14 mouse cellular contexts compared by ENCODE assay signal in genomic region chr19:32243246-32243645, GRCm38 (mm10).
DNase-seq lines count a peak whose midpoint lies in the region.
"Had no signal": no experiment of that assay in that cellular context is flagged by ENCODE, and none has a peak within 500 bp of the region (broad histone marks: within the 10 kb centered on the region; RNA-seq: fewer than 3 reads in every experiment).

No protein-coding gene starts in this region.

- intact Hi-C loops in left cerebral cortex, postnatal 4 days (cut with DNase I), result no loop called here

- peak; percentile 56 to 68 for DNase-seq in cerebellum, postnatal 14 days
- DNase-seq in cerebellum, adult 11-12 months, result no peak
- DNase-seq in left cerebral cortex, postnatal 4 days, result peak; percentile 27
- no peak for DNase-seq in left cerebral cortex, adult 8-10 months (ENCODE audit: low spot score in 2 of 2)
- peak; percentile 46 for DNase-seq in brain, adult 2 months (ENCODE audit: low read depth, low spot score)
- DNase-seq in right cerebral cortex, postnatal 4 days, result no peak
- DNase-seq in B cell, adult 2 months, result no peak
- DNase-seq: adrenal gland, postnatal 25 days; cerebellum, adult 11 months; cerebellum, adult 9-11 months; gastrocnemius, postnatal 36 days; heart, adult 18-20 months; heart, postnatal 14 days; kidney, adult 2 months had no signal

Comparison
In these comparisons a context has a peak if more than half of its experiments do, and no peak if none do; other contexts are left out.
1. DNase-seq: peak in cerebellum, postnatal 14 days (2 of 2), left cerebral cortex, postnatal 4 days (single experiment) and brain, adult 2 months (single experiment); none in cerebellum, adult 11-12 months (single experiment), left cerebral cortex, adult 8-10 months (0 of 2), right cerebral cortex, postnatal 4 days (single experiment) and B cell, adult 2 months (0 of 2).